Mouse (Mus musculus) spleen, adult 10 weeks (tissue): ENCODE results near the gene Olfr1029. TPM values are rescaled to one million over a fixed set of nuclear protein-coding genes. Genes with fewer than 3 reads are reported as not detected.

Source experiments
- polyA plus RNA-seq: library from polyadenylated mRNA; stranded (reverse); fragments of 350-450 nt; fragmentation: Illumina TruSeq; extraction: RNeasy Lipid Tissue Mini Kit (QIAGEN cat#74804); gene quantifications from one replicate; pipeline ENCODE4 v1.2.3, GENCODE M21; 2015; ENCODE audit warnings: low replicate concordance; ENCODE audit not compliant: insufficient read depth

The Olfr1029 gene
- not detected for polyA plus RNA-seq

GRCm38 (mm10) chr2:85973595-85973994, at the start of gene Olfr1029:
Olfr1029 (plus strand) TSS chr2:85973895.

GRCm38 (mm10) chr2:85950137-85950536, 23.6 kb upstream of the Olfr1029 start, which contains the start of gene Olfr1028:
Olfr1028 (plus strand) TSS chr2:85950437.

DNA sequence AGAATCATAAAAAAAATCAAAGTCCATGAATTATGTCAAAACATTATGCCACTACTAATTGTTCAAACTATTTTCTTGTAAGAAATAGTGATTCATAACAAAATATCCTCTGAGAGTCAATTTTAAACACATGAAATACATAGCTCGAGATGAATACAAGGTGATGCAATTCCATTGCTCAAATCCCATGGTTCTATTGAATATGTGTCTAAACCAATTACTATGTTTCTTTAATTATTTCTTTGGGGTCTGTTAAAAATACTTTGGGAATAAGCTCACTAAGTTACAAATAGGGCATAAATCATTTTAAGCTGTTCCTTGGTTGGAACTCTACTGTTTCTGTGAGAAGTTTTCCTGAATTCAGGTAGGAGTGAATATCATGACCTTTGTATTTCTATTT, 5.3 kb downstream of the Olfr1029 start, which contains the start of gene Olfr1030:
TSS of gene Olfr1030 (plus strand) at position 301 of the 400 bp plus-strand sequence.

GRCm38 (mm10) chr2:85990004-85990403, 16.3 kb downstream of the Olfr1029 start, which contains the start of gene Olfr1031:
Olfr1031 (plus strand) TSS chr2:85990304.

GRCm38 (mm10) chr2:86005240-86005639, 31.5 kb downstream of the Olfr1029 start, which contains the start of gene Olfr1032:
Olfr1032 (plus strand) TSS chr2:86005540.

DNA sequence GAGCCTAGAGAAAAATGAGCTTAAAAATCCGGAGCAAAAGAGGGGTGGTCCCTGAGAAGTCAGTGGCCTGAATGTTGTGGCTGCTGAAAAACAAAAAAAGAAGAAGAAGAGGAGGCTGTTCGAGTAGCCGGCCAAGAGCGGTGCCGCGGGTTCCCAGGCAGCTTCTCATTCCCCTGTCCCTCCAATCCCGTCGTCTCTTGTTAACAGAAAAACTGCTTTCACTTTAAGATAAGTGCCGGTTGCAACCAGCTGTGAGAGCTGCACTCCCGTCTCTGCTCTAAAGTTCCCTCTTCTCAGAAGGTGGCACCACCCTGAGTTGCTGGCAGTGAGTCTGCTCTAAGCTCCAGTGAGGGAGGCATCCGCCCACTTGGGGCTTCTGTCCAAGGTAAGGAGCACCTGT, 46.7 kb downstream of the Olfr1029 start, which contains the start of gene Olfr1033:
TSS of gene Olfr1033 (plus strand) at position 228 of the 400 bp plus-strand sequence.

Other genes with a start within 250 kb of the Olfr1029 start
- gene Olfr1012, start 211.1 kb upstream of the Olfr1029 start, polyA plus RNA-seq: not detected
- not detected for gene Olfr1013, start 206.8 kb upstream of the Olfr1029 start, polyA plus RNA-seq
- not detected for gene Olfr1014, start 201.2 kb upstream of the Olfr1029 start, polyA plus RNA-seq
- not detected for gene Olfr1015, start 191.9 kb upstream of the Olfr1029 start, polyA plus RNA-seq
- not detected for gene Olfr1016, start 171.4 kb upstream of the Olfr1029 start, polyA plus RNA-seq
- not detected for gene Olfr1018, start 155.4 kb upstream of the Olfr1029 start, polyA plus RNA-seq
- not detected for gene Olfr1019, start 128.4 kb upstream of the Olfr1029 start, polyA plus RNA-seq
- gene Olfr1020, start 126.9 kb upstream of the Olfr1029 start, polyA plus RNA-seq: not detected
- gene Olfr1022, start 105.3 kb upstream of the Olfr1029 start, polyA plus RNA-seq: not detected
- not detected for gene Olfr1023, start 88.3 kb upstream of the Olfr1029 start, polyA plus RNA-seq
- gene Olfr1024, start 68.8 kb upstream of the Olfr1029 start, polyA plus RNA-seq: not detected
- not detected for gene Olfr1025-ps1, start 58.7 kb upstream of the Olfr1029 start, polyA plus RNA-seq
- not detected for gene Olfr1026, start 52.3 kb upstream of the Olfr1029 start, polyA plus RNA-seq
- not detected for gene Olfr1028, start 23.5 kb upstream of the Olfr1029 start, polyA plus RNA-seq
- not detected for gene Olfr1030, start 5.4 kb downstream of the Olfr1029 start, polyA plus RNA-seq
- not detected for gene Olfr1031, start 16.4 kb downstream of the Olfr1029 start, polyA plus RNA-seq
- gene Olfr1032, start 31.6 kb downstream of the Olfr1029 start, polyA plus RNA-seq: not detected
- 3.5 TPM for gene Olfr1033, start 46.7 kb downstream of the Olfr1029 start, polyA plus RNA-seq
- gene Olfr1034, start 72.0 kb downstream of the Olfr1029 start, polyA plus RNA-seq: 0.54 TPM
- not detected for gene Olfr1036, start 100.1 kb downstream of the Olfr1029 start, polyA plus RNA-seq
- not detected for gene Olfr1037, start 113.5 kb downstream of the Olfr1029 start, polyA plus RNA-seq
- gene Olfr1039, start 162.0 kb downstream of the Olfr1029 start, polyA plus RNA-seq: not detected
- gene Olfr1040, start 172.8 kb downstream of the Olfr1029 start, polyA plus RNA-seq: not detected
- not detected for gene Olfr1042, start 187.9 kb downstream of the Olfr1029 start, polyA plus RNA-seq
- gene Olfr1043, start 193.6 kb downstream of the Olfr1029 start, polyA plus RNA-seq: not detected
- not detected for gene Olfr1044, start 203.9 kb downstream of the Olfr1029 start, polyA plus RNA-seq
- gene Olfr52, start 211.8 kb downstream of the Olfr1029 start, polyA plus RNA-seq: not detected
- not detected for gene Olfr1045, start 229.1 kb downstream of the Olfr1029 start, polyA plus RNA-seq
- gene Olfr1046, start 245.4 kb downstream of the Olfr1029 start, polyA plus RNA-seq: not detected